Mouse (Mus musculus) kidney, embryonic 16.5 days (tissue): ENCODE measurements around the gene Car10. TPM values are rescaled to one million over a fixed set of nuclear protein-coding genes. Genes with fewer than 3 reads are reported as not detected.

Experiments used
- ATAC-seq: fragments of 200-750 bp; cut with Nextera tagmentation; 2 replicates; pipeline ENCODE4 v1.8.0; 2017; ENCODE audit warnings: moderate TSS enrichment; ENCODE audit not compliant: low FRiP score, low TSS enrichment
- H3K27ac ChIP-seq: fragments of 300-500 bp; sonication (generic); 2 replicates; pipeline ENCODE4 v1.5.1; 2014; ENCODE audit warnings: low read length
- H3K27me3 ChIP-seq: fragments of 300-500 bp; sonication (generic); 2 replicates; pipeline ENCODE4 v1.6.1; 2014; ENCODE audit warnings: low read length, control low read depth, mixed read lengths; ENCODE audit not compliant: insufficient read depth
- H3K36me3 ChIP-seq: fragments of 300-500 bp; sonication (generic); 2 replicates; pipeline ENCODE4 v1.6.1; 2014; ENCODE audit warnings: low read length, control low read depth, mixed read lengths; ENCODE audit not compliant: insufficient read depth
- H3K4me1 ChIP-seq: fragments of 300-500 bp; sonication (generic); 2 replicates; pipeline ENCODE4 v1.6.1; 2014; ENCODE audit warnings: low read length, control low read depth, mixed read lengths; ENCODE audit not compliant: insufficient read depth
- H3K4me2 ChIP-seq: fragments of 300-500 bp; sonication (generic); replicated peaks from 2 replicates; pipeline ENCODE4 v1.6.1; 2014; ENCODE audit warnings: low read depth, low read length
- H3K4me3 ChIP-seq: fragments of 300-500 bp; sonication (generic); 2 replicates; pipeline ENCODE4 v1.5.1; 2014; ENCODE audit warnings: mild to moderate bottlenecking, low read length
- H3K9ac ChIP-seq: fragments of 300-500 bp; sonication (generic); replicated peaks from 2 replicates; pipeline ENCODE4 v1.6.1; 2014; ENCODE audit warnings: low read length
- H3K9me3 ChIP-seq: fragments of 300-500 bp; sonication (generic); 2 replicates; pipeline ENCODE4 v1.6.1; 2016; ENCODE audit warnings: low read length, control low read depth
- WGBS: fragments of 180-500 bp; shearing (Covaris S2); extraction: QIAGEN DNeasy Blood & Tissue Kit; methylation state at CpG from one replicate; pipeline ENCODE4 v1.1.7; 2014; 5-methylcytosine and 5-hydroxymethylcytosine counted together
- polyA plus RNA-seq: library from polyadenylated mRNA; unstranded; fragments of >200 nt; fragmentation: Nextera tagmentation; extraction: Ambion mirVana; gene quantifications from 2 replicates; pipeline ENCODE4 v1.2.1, GENCODE M21; 2015

Gene Car10
- polyA plus RNA-seq, 1 experiment from 2014 or later: 0.22 TPM

GRCm38 (mm10) chr11:93101106-93101505 lies 3.3 kb downstream of the Car10 start:
- no peaks in the 10 kb centered on the region for H3K36me3 ChIP-seq
- H3K4me1 ChIP-seq: peaks cover 16% of the 10 kb centered on the region
- no peak overlapping the region for H3K4me3 ChIP-seq
- H3K4me2 ChIP-seq: no peak overlapping the region
- no peak for ATAC-seq
- no peaks in the 10 kb centered on the region for H3K9me3 ChIP-seq
- peaks cover 55% of the 10 kb centered on the region for H3K27me3 ChIP-seq
- 14% methylated on average over 2 of the region's 2 CpGs for WGBS
- no peak overlapping the region for H3K27ac ChIP-seq
- no peak overlapping the region for H3K9ac ChIP-seq

- H3K9me3 ChIP-seq: no peaks in the 10 kb centered on the region
- 85% methylated on average over 9 of the region's 9 CpGs for WGBS
- H3K36me3 ChIP-seq: no peaks in the 10 kb centered on the region
- no peak overlapping the region for H3K27ac ChIP-seq
- peaks cover 50% of the 10 kb centered on the region for H3K27me3 ChIP-seq
- H3K9ac ChIP-seq: no peak overlapping the region
- no peak for ATAC-seq
- no peak overlapping the region for H3K4me3 ChIP-seq
- peaks cover 16% of the 10 kb centered on the region for H3K4me1 ChIP-seq
- no peak overlapping the region for H3K4me2 ChIP-seq
These were observed 4.5 kb downstream of the Car10 start for GRCm38 (mm10) chr11:93102321-93102720.

GRCm38 (mm10) chr11:93103101-93103815 lies 5.4 kb downstream of the Car10 start:
- H3K9ac ChIP-seq: no peak overlapping the region
- no peak overlapping the region for H3K27ac ChIP-seq
- no peaks in the 10 kb centered on the region for H3K9me3 ChIP-seq
- peaks cover 41% of the 10 kb centered on the region for H3K27me3 ChIP-seq
- ATAC-seq: no peak
- H3K4me1 ChIP-seq: peaks cover 14% of the 10 kb centered on the region
- H3K4me2 ChIP-seq: no peak overlapping the region
- H3K36me3 ChIP-seq: no peaks in the 10 kb centered on the region
- 65% methylated on average over 3 of the region's 3 CpGs for WGBS
- H3K4me3 ChIP-seq: no peak overlapping the region

- Histone ChIP-seq H3K9me3 (no peaks in the 10 kb centered on the region), H3K27me3 (no peaks in the 10 kb centered on the region), H3K4me3 (no peak overlapping the region), H3K9ac (no peak overlapping the region), H3K4me2 (no peak overlapping the region), H3K4me1 (no peaks in the 10 kb centered on the region), H3K27ac (no peak overlapping the region), H3K36me3 (no peaks in the 10 kb centered on the region)
- 71% methylated on average over 1 of the region's 1 CpGs for WGBS
- no peak for ATAC-seq
These were observed 11.6 kb downstream of the Car10 start for GRCm38 (mm10) chr11:93109451-93109850.

- Histone ChIP-seq H3K9me3 (no peaks in the 10 kb centered on the region), H3K4me3 (no peak overlapping the region), H3K36me3 (no peaks in the 10 kb centered on the region), H3K9ac (no peak overlapping the region), H3K27me3 (no peaks in the 10 kb centered on the region), H3K4me1 (no peaks in the 10 kb centered on the region), H3K27ac (no peak overlapping the region), H3K4me2 (no peak overlapping the region)
- ATAC-seq: no peak
- WGBS: 78% methylated on average over 10 of the region's 10 CpGs
These were observed 23.1 kb downstream of the Car10 start for GRCm38 (mm10) chr11:93120766-93121415.

GRCm38 (mm10) chr11:93123691-93124090 lies 25.9 kb downstream of the Car10 start:
- no peaks in the 10 kb centered on the region for H3K9me3 ChIP-seq
- H3K27me3 ChIP-seq: no peaks in the 10 kb centered on the region
- no peak overlapping the region for H3K9ac ChIP-seq
- H3K27ac ChIP-seq: no peak overlapping the region
- no peak for ATAC-seq
- H3K4me1 ChIP-seq: no peaks in the 10 kb centered on the region
- WGBS: 81% methylated on average over 4 of the region's 4 CpGs
- no peak overlapping the region for H3K4me3 ChIP-seq
- H3K4me2 ChIP-seq: no peak overlapping the region
- no peaks in the 10 kb centered on the region for H3K36me3 ChIP-seq

GRCm38 (mm10) chr11:93126466-93126865 lies 28.6 kb downstream of the Car10 start:
- 83% methylated on average over 3 of the region's 3 CpGs for WGBS
- Histone ChIP-seq H3K9me3 (0 out of 2 replicates have a peak, but pooled peaks cover 2% of the 10 kb centered on the region), H3K27ac (no peak overlapping the region), H3K36me3 (no peaks in the 10 kb centered on the region), H3K4me2 (no peak overlapping the region), H3K4me1 (no peaks in the 10 kb centered on the region), H3K27me3 (no peaks in the 10 kb centered on the region), H3K9ac (no peak overlapping the region), H3K4me3 (no peak overlapping the region)
- ATAC-seq: no peak

GRCm38 (mm10) chr11:93128481-93128880 lies 30.7 kb downstream of the Car10 start:
- Histone ChIP-seq H3K4me1 (no peaks in the 10 kb centered on the region), H3K4me3 (no peak overlapping the region), H3K27ac (no peak overlapping the region), H3K9me3 (0 out of 2 replicates have a peak, but pooled peaks cover 3% of the 10 kb centered on the region), H3K27me3 (no peaks in the 10 kb centered on the region), H3K4me2 (no peak overlapping the region), H3K9ac (no peak overlapping the region), H3K36me3 (no peaks in the 10 kb centered on the region)
- WGBS: 75% methylated on average over 2 of the region's 2 CpGs
- no peak for ATAC-seq

GRCm38 (mm10) chr11:93137841-93138240 lies 40.0 kb downstream of the Car10 start:
- H3K9me3 ChIP-seq: no peaks in the 10 kb centered on the region
- H3K4me1 ChIP-seq: no peaks in the 10 kb centered on the region
- no peak for ATAC-seq
- no peak overlapping the region for H3K4me3 ChIP-seq
- 89% methylated on average over 1 of the region's 1 CpGs for WGBS
- H3K36me3 ChIP-seq: no peaks in the 10 kb centered on the region
- no peak overlapping the region for H3K4me2 ChIP-seq
- H3K27ac ChIP-seq: no peak overlapping the region
- H3K27me3 ChIP-seq: no peaks in the 10 kb centered on the region
- no peak overlapping the region for H3K9ac ChIP-seq

- ATAC-seq: no peak
- H3K4me2 ChIP-seq: no peak overlapping the region
- H3K36me3 ChIP-seq: no peaks in the 10 kb centered on the region
- H3K4me1 ChIP-seq: no peaks in the 10 kb centered on the region
- WGBS: 74% methylated on average over 1 of the region's 1 CpGs
- H3K9me3 ChIP-seq: no peaks in the 10 kb centered on the region
- no peak overlapping the region for H3K4me3 ChIP-seq
- H3K27ac ChIP-seq: no peak overlapping the region
- no peak overlapping the region for H3K9ac ChIP-seq
- no peaks in the 10 kb centered on the region for H3K27me3 ChIP-seq
These were observed 43.9 kb downstream of the Car10 start for GRCm38 (mm10) chr11:93141727-93142126.
